Mouse (Mus musculus) gastrocnemius, postnatal 36 days (tissue): ENCODE results near the gene Anapc2. TPM values are rescaled to one million over a fixed set of nuclear protein-coding genes. Genes with fewer than 3 reads are reported as not detected.
A peak's percentile ranks its signal among the peaks of the same experiment; 100 is the strongest.
"Not testable (repeated sequence)": the region's sequence is repeated elsewhere in the genome, so short reads cannot be mapped to it uniquely, and the experiment has no call there.

Experiments
- DNase-seq, 2 experiments: peaks; one replicate each; pipeline ENCODE4 v3.0.0; 2022
- intact Hi-C: fragments of 180-260 bp; cut with DNase I; formaldehyde crosslinking; loops from one replicate; pipeline ENCODE4 v1.15.1; 2025
- total RNA-seq, 2 experiments: library from RNA; stranded (reverse); gene quantifications; 2 replicates each; pipeline ENCODE4 v1.2.3; 2021

Gene Anapc2
- total RNA-seq, 2 experiments from 2014 or later, result 27.0 to 27.8 TPM

GRCm38 (mm10) chr2:25239766-25240165, 32.5 kb upstream of the Anapc2 start:
- intact Hi-C loops, result no loop called here
- no peak for DNase-seq

- no peak for DNase-seq
Observed at GRCm38 (mm10) chr2:25240310-25240709, 32.0 kb upstream of the Anapc2 start.

GRCm38 (mm10) chr2:25240723-25241437, 31.4 kb upstream of the Anapc2 start:
- intact Hi-C loops, result no loop called here
- peak; percentile 40 to 54 for DNase-seq

More at GRCm38 (mm10) chr2:25240310-25240709, 32.0 kb upstream of the Anapc2 start:
- intact Hi-C loops, result no loop called here

GRCm38 (mm10) chr2:25241438-25241775, 30.9 kb upstream of the Anapc2 start:
- DNase-seq, result no peak
- intact Hi-C loops, result no loop called here

GRCm38 (mm10) chr2:25242101-25242506, 30.2 kb upstream of the Anapc2 start, which contains the start of the genes Rnf208 and Cysrt1:
Rnf208 (plus strand) TSS chr2:25242255.
Cysrt1 (minus strand) TSS chr2:25242452.
- intact Hi-C loops, result no loop called here
- no peak for DNase-seq

GRCm38 (mm10) chr2:25243342-25243741, 28.9 kb upstream of the Anapc2 start:
- DNase-seq, result no peak
- intact Hi-C loops, result no loop called here

- intact Hi-C loops, result no loop called here
- no peak for DNase-seq
Observed at GRCm38 (mm10) chr2:25244144-25244543, 28.1 kb upstream of the Anapc2 start.

GRCm38 (mm10) chr2:25246183-25247072, 25.9 kb upstream of the Anapc2 start, which contains the start of gene AL732309.1:
AL732309.1 (minus strand) TSS chr2:25246863.
- intact Hi-C loops, result no loop called here
- DNase-seq, result no peak

GRCm38 (mm10) chr2:25252331-25252730, 19.9 kb upstream of the Anapc2 start:
- DNase-seq, result no peak
- intact Hi-C loops, result no loop called here

GRCm38 (mm10) chr2:25255284-25255779, 16.9 kb upstream of the Anapc2 start, which contains the start of gene Tmem203:
Tmem203 (plus strand) TSS chr2:25255439.
- intact Hi-C loops, result no loop called here
- DNase-seq, result peak; percentile 78 to 80

- DNase-seq, intact Hi-C loops: not testable (repeated sequence)
Observed at GRCm38 (mm10) chr2:25256443-25257109, 15.7 kb upstream of the Anapc2 start.

GRCm38 (mm10) chr2:25257250-25257649, 15.0 kb upstream of the Anapc2 start:
- intact Hi-C loops, DNase-seq: not testable (repeated sequence)

- intact Hi-C loops, result no loop called here
- DNase-seq, result no peak
Observed at GRCm38 (mm10) chr2:25258887-25259286, 13.4 kb upstream of the Anapc2 start.

GRCm38 (mm10) chr2:25261870-25262269, 10.4 kb upstream of the Anapc2 start:
- intact Hi-C loops, result no loop called here

GRCm38 (mm10) chr2:25262291-25262767, 9.9 kb upstream of the Anapc2 start, which contains the start of gene Tprn:
Tprn (plus strand) TSS chr2:25262618.
- intact Hi-C loops, result no loop called here
- DNase-seq, result peak; percentile 86 to 91

More at GRCm38 (mm10) chr2:25261870-25262269, 10.4 kb upstream of the Anapc2 start:
- no peak for DNase-seq

GRCm38 (mm10) chr2:25262795-25263622, 9.3 kb upstream of the Anapc2 start:
- intact Hi-C loops, result no loop called here
- DNase-seq, result no peak

- DNase-seq, result no peak
- intact Hi-C loops, result no loop called here
Observed at GRCm38 (mm10) chr2:25263623-25264285, 8.5 kb upstream of the Anapc2 start.

GRCm38 (mm10) chr2:25264286-25264660, 8.0 kb upstream of the Anapc2 start:
- DNase-seq, result no peak
- intact Hi-C loops, result no loop called here

GRCm38 (mm10) chr2:25264851-25265250, 7.4 kb upstream of the Anapc2 start:
- no peak for DNase-seq
- intact Hi-C loops, result no loop called here
